Mouse (Mus musculus): ENCODE measurements around the gene Foxn3. TPM values are rescaled to one million over a fixed set of nuclear protein-coding genes. Genes with fewer than 3 reads are reported as not detected.

The Foxn3 gene
- polyA plus RNA-seq, 1 experiment from 2014 or later: 18.6 TPM

GRCm38 (mm10) chr12:99217145-99217698 is 346.2 kb downstream of the Foxn3 start:
- H3K9me3 ChIP-seq (replicated peaks): no peaks in the 10 kb centered on the region
- no peak overlapping the region for H3K4me2 ChIP-seq
- WGBS (ENCODE audit: insufficient replicate concordance): 72% methylated on average over 7 of the region's 7 CpGs
- no peak for ATAC-seq (ENCODE audit: insufficient read depth)
- no peak overlapping the region for H3K9ac ChIP-seq
- 0 out of 2 replicates have a peak, but pooled peaks cover 3% of the 10 kb centered on the region for H3K4me1 ChIP-seq (replicated peaks)
- no peak overlapping the region for H3K4me3 ChIP-seq (replicated peaks)
- H3K36me3 ChIP-seq (replicated peaks): no peaks in the 10 kb centered on the region
- H3K27ac ChIP-seq (replicated peaks): no peak overlapping the region
- no peaks in the 10 kb centered on the region for H3K27me3 ChIP-seq

- H3K27ac ChIP-seq (replicated peaks): no peak overlapping the region
- H3K4me3 ChIP-seq (replicated peaks): no peak overlapping the region
- 0 out of 2 replicates have a peak, but pooled peaks cover 3% of the 10 kb centered on the region for H3K4me1 ChIP-seq (replicated peaks)
- no peak for ATAC-seq (ENCODE audit: insufficient read depth)
- no peaks in the 10 kb centered on the region for H3K9me3 ChIP-seq (replicated peaks)
- no peaks in the 10 kb centered on the region for H3K36me3 ChIP-seq (replicated peaks)
- no peaks in the 10 kb centered on the region for H3K27me3 ChIP-seq
- no peak overlapping the region for H3K4me2 ChIP-seq
- H3K9ac ChIP-seq: no peak overlapping the region
- 77% methylated on average over 5 of the region's 5 CpGs for WGBS (ENCODE audit: insufficient replicate concordance)
Observed at GRCm38 (mm10) chr12:99216341-99216761, 347.0 kb downstream of the Foxn3 start.

- WGBS (ENCODE audit: insufficient replicate concordance): 75% methylated on average over 11 of the region's 11 CpGs
- Histone ChIP-seq H3K9ac (no peak overlapping the region), H3K4me3 (replicated peaks) (no peak overlapping the region), H3K4me2 (no peak overlapping the region), H3K9me3 (replicated peaks) (no peaks in the 10 kb centered on the region), H3K36me3 (replicated peaks) (no peaks in the 10 kb centered on the region), H3K4me1 (replicated peaks) (0 out of 2 replicates have a peak, but pooled peaks cover 3% of the 10 kb centered on the region), H3K27me3 (no peaks in the 10 kb centered on the region), H3K27ac (replicated peaks) (no peak overlapping the region)
- no peak for ATAC-seq (ENCODE audit: insufficient read depth)
Observed at GRCm38 (mm10) chr12:99215521-99216255, 347.7 kb downstream of the Foxn3 start.

GRCm38 (mm10) chr12:99214098-99214497 is 349.3 kb downstream of the Foxn3 start:
- H3K27ac ChIP-seq (replicated peaks): no peak overlapping the region
- no peak overlapping the region for H3K4me3 ChIP-seq (replicated peaks)
- no peak overlapping the region for H3K9ac ChIP-seq
- no peak overlapping the region for H3K4me2 ChIP-seq
- no peaks in the 10 kb centered on the region for H3K27me3 ChIP-seq
- WGBS (ENCODE audit: insufficient replicate concordance): 69% methylated on average over 5 of the region's 5 CpGs
- no peaks in the 10 kb centered on the region for H3K9me3 ChIP-seq (replicated peaks)
- H3K36me3 ChIP-seq (replicated peaks): no peaks in the 10 kb centered on the region
- no peak for ATAC-seq (ENCODE audit: insufficient read depth)
- 0 out of 2 replicates have a peak, but pooled peaks cover 3% of the 10 kb centered on the region for H3K4me1 ChIP-seq (replicated peaks)

GRCm38 (mm10) chr12:99213218-99213617 is 350.2 kb downstream of the Foxn3 start:
- Histone ChIP-seq H3K4me1 (replicated peaks) (0 out of 2 replicates have a peak, but pooled peaks cover 3% of the 10 kb centered on the region), H3K36me3 (replicated peaks) (no peaks in the 10 kb centered on the region), H3K27me3 (no peaks in the 10 kb centered on the region), H3K4me3 (replicated peaks) (no peak overlapping the region), H3K9ac (no peak overlapping the region), H3K4me2 (no peak overlapping the region), H3K27ac (replicated peaks) (no peak overlapping the region), H3K9me3 (replicated peaks) (no peaks in the 10 kb centered on the region)
- 49% methylated on average over 12 of the region's 12 CpGs for WGBS (ENCODE audit: insufficient replicate concordance)
- ATAC-seq (ENCODE audit: insufficient read depth): no peak

GRCm38 (mm10) chr12:99209801-99210200 is 353.6 kb downstream of the Foxn3 start:
- Histone ChIP-seq H3K9me3 (replicated peaks) (no peaks in the 10 kb centered on the region), H3K27ac (replicated peaks) (no peak overlapping the region), H3K4me2 (no peak overlapping the region), H3K4me1 (replicated peaks) (peaks cover 5% of the 10 kb centered on the region; the same call in 1 of the 2 replicates), H3K9ac (no peak overlapping the region), H3K4me3 (replicated peaks) (no peak overlapping the region), H3K27me3 (no peaks in the 10 kb centered on the region), H3K36me3 (replicated peaks) (no peaks in the 10 kb centered on the region)
- WGBS (ENCODE audit: insufficient replicate concordance): 73% methylated on average over 8 of the region's 8 CpGs
- no peak for ATAC-seq (ENCODE audit: insufficient read depth)

- Histone ChIP-seq H3K27ac (replicated peaks) (no peak overlapping the region), H3K4me3 (replicated peaks) (no peak overlapping the region), H3K9me3 (replicated peaks) (no peaks in the 10 kb centered on the region), H3K36me3 (replicated peaks) (no peaks in the 10 kb centered on the region), H3K4me2 (no peak overlapping the region), H3K27me3 (no peaks in the 10 kb centered on the region), H3K4me1 (replicated peaks) (peaks cover 5% of the 10 kb centered on the region; the same call in 1 of the 2 replicates), H3K9ac (no peak overlapping the region)
- ATAC-seq (ENCODE audit: insufficient read depth): no peak
- WGBS (ENCODE audit: insufficient replicate concordance): 79% methylated on average over 9 of the region's 9 CpGs
Observed at GRCm38 (mm10) chr12:99208251-99208650, 355.1 kb downstream of the Foxn3 start.

- H3K36me3 ChIP-seq (replicated peaks): no peaks in the 10 kb centered on the region
- H3K4me2 ChIP-seq: no peak overlapping the region
- H3K9me3 ChIP-seq (replicated peaks): no peaks in the 10 kb centered on the region
- H3K27me3 ChIP-seq: no peaks in the 10 kb centered on the region
- WGBS (ENCODE audit: insufficient replicate concordance): 72% methylated on average over 15 of the region's 15 CpGs
- no peak overlapping the region for H3K27ac ChIP-seq (replicated peaks)
- no peak overlapping the region for H3K4me3 ChIP-seq (replicated peaks)
- no peak overlapping the region for H3K9ac ChIP-seq
- peaks cover 5% of the 10 kb centered on the region; the same call in 1 of the 2 replicates for H3K4me1 ChIP-seq (replicated peaks)
- ATAC-seq (ENCODE audit: insufficient read depth): no peak; the same call in 1 of the 2 replicates
Observed at GRCm38 (mm10) chr12:99207014-99207612, 356.3 kb downstream of the Foxn3 start.

GRCm38 (mm10) chr12:99205734-99206133 is 357.6 kb downstream of the Foxn3 start:
- peaks cover 5% of the 10 kb centered on the region; the same call in 1 of the 2 replicates for H3K4me1 ChIP-seq (replicated peaks)
- ATAC-seq (ENCODE audit: insufficient read depth): no peak
- H3K4me2 ChIP-seq: no peak overlapping the region
- H3K4me3 ChIP-seq (replicated peaks): no peak overlapping the region
- no peak overlapping the region for H3K9ac ChIP-seq
- H3K36me3 ChIP-seq (replicated peaks): no peaks in the 10 kb centered on the region
- H3K9me3 ChIP-seq (replicated peaks): no peaks in the 10 kb centered on the region
- no peaks in the 10 kb centered on the region for H3K27me3 ChIP-seq
- H3K27ac ChIP-seq (replicated peaks): no peak overlapping the region
- 63% methylated on average over 8 of the region's 8 CpGs for WGBS (ENCODE audit: insufficient replicate concordance)

GRCm38 (mm10) chr12:99199124-99199483 is 364.3 kb downstream of the Foxn3 start:
- no peak overlapping the region for H3K4me3 ChIP-seq (replicated peaks)
- H3K27ac ChIP-seq (replicated peaks): no peak overlapping the region
- peaks cover 12% of the 10 kb centered on the region for H3K36me3 ChIP-seq (replicated peaks)
- H3K4me2 ChIP-seq: no peak overlapping the region
- H3K4me1 ChIP-seq (replicated peaks): no peaks in the 10 kb centered on the region
- H3K9ac ChIP-seq: no peak overlapping the region
- WGBS (ENCODE audit: insufficient replicate concordance): 72% methylated on average over 5 of the region's 5 CpGs
- no peak for ATAC-seq (ENCODE audit: insufficient read depth)
- no peaks in the 10 kb centered on the region for H3K9me3 ChIP-seq (replicated peaks)
- H3K27me3 ChIP-seq: no peaks in the 10 kb centered on the region

- no peak overlapping the region for H3K9ac ChIP-seq
- WGBS (ENCODE audit: insufficient replicate concordance): 76% methylated on average over 12 of the region's 12 CpGs
- no peaks in the 10 kb centered on the region for H3K9me3 ChIP-seq (replicated peaks)
- no peak overlapping the region for H3K4me3 ChIP-seq (replicated peaks)
- no peak for ATAC-seq (ENCODE audit: insufficient read depth)
- peaks cover 12% of the 10 kb centered on the region for H3K36me3 ChIP-seq (replicated peaks)
- no peaks in the 10 kb centered on the region for H3K4me1 ChIP-seq (replicated peaks)
- no peaks in the 10 kb centered on the region for H3K27me3 ChIP-seq
- no peak overlapping the region for H3K27ac ChIP-seq (replicated peaks)
- no peak overlapping the region for H3K4me2 ChIP-seq
Observed at GRCm38 (mm10) chr12:99198428-99199123, 364.8 kb downstream of the Foxn3 start.
